Mouse (Mus musculus) kidney, adult 2 months (tissue): ENCODE measurements around the gene AY074887.

Experiments
- CTCF ChIP-seq: fragments of 200-500 bp; conservative IDR thresholded peaks from 2 replicates; pipeline ENCODE4 v1.5.1; 2011; ENCODE audit warnings: low read depth, mild to moderate bottlenecking, control low read depth, low read length, moderate library complexity, mixed read lengths; ENCODE audit not compliant: insufficient read depth, insufficient read length
- POLR2A ChIP-seq: fragments of 200-500 bp; IDR thresholded peaks from one replicate; pipeline ENCODE4 v1.6.1; 2011; ENCODE audit warnings: low read depth, low read length, control low read depth

- TF ChIP-seq CTCF (no peak), POLR2A (no peak)
Measured at GRCm38 (mm10) chr9:54909446-54909845, 41.4 kb downstream of the AY074887 start.
